Mouse (Mus musculus): ENCODE measurements around the gene Tpk1. TPM values are rescaled to one million over a fixed set of nuclear protein-coding genes. Genes with fewer than 3 reads are reported as not detected.
"Not testable (repeated sequence)": the region's sequence is repeated elsewhere in the genome, so short reads cannot be mapped to it uniquely, and the experiment has no call there.

The Tpk1 gene
- polyA plus RNA-seq, 1 experiment from 2014 or later: 5.9 TPM

DNA sequence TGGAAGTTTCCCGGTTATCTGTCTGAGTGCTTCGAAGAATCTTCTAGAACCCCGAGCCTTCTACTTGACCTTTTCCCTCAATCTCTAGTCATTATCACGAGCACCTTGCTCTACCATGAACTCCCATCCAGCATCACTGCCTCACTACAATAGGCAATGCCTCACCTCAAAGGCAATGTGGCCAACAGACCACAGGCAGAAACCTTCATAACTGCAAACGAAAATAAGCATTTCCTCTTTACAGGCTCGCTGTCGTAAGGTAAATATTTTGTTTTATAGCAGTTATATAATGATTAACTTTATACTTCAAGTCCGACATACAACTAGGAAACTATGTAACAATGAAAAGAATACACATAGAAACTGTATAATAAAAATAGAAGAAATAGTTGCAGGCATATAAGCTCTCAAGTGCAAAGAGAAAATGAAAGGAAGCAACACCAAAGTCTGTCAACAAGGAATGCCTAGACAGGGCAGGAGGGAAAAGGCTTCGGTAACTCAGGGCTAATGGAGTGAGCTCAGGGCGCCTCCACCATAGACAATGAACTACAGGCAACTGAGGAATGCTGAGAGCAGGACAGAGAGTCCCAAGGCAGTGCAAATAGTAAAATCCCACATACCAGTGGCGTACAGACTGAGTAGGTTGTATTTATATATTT lies 29.0 kb downstream of the Tpk1 start:
- 91% methylated on average over 11 of the region's 11 CpGs for WGBS
- Histone ChIP-seq H3K4me1 (replicated peaks) (no peaks in the 10 kb centered on the region), H3K4me3 (no peak overlapping the region), H3K36me3 (no peaks in the 10 kb centered on the region), H3K9me3 (no peaks in the 10 kb centered on the region), H3K27me3 (no peaks in the 10 kb centered on the region), H3K27ac (no peak overlapping the region), H3K4me2 (no peak overlapping the region), H3K9ac (no peak overlapping the region)
- ATAC-seq (ENCODE audit: low FRiP score): no peak

GRCm38 (mm10) chr6:43633308-43633963 lies 32.6 kb downstream of the Tpk1 start:
- ATAC-seq (ENCODE audit: low FRiP score): no peak
- Histone ChIP-seq H3K9ac (no peak overlapping the region), H3K4me1 (replicated peaks) (no peaks in the 10 kb centered on the region), H3K36me3 (no peaks in the 10 kb centered on the region), H3K4me2 (no peak overlapping the region), H3K4me3 (no peak overlapping the region), H3K9me3 (no peaks in the 10 kb centered on the region), H3K27me3 (no peaks in the 10 kb centered on the region), H3K27ac (no peak overlapping the region)
- 90% methylated on average over 3 of the region's 3 CpGs for WGBS

DNA sequence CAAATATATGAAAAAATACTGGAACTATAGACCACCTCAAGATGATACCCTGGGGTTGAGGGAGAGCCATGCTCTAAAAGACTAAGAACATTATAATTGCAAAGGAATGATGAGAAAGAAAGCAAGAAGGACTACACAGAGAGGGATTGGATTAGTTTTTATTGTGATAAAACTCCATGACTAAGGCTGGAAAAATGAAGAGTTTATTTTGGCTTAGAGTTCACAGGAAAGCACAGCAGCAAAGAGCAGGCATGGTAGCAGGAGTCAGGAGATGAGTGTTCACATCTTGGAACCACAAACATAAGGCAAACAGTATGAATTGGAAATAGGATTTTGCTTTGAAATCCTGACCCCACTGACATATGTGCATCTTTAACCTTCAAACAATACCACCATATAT lies 33.2 kb downstream of the Tpk1 start:
- no peaks in the 10 kb centered on the region for H3K4me1 ChIP-seq (replicated peaks)
- no peak overlapping the region for H3K9ac ChIP-seq
- no peak overlapping the region for H3K27ac ChIP-seq
- H3K9me3 ChIP-seq: no peaks in the 10 kb centered on the region
- no peaks in the 10 kb centered on the region for H3K27me3 ChIP-seq
- no peak for ATAC-seq (ENCODE audit: low FRiP score)
- no peak overlapping the region for H3K4me3 ChIP-seq
- H3K4me2 ChIP-seq: no peak overlapping the region
- no peaks in the 10 kb centered on the region for H3K36me3 ChIP-seq

- H3K4me1 ChIP-seq (replicated peaks); H3K36me3 ChIP-seq; ATAC-seq (ENCODE audit: low FRiP score); H3K4me2 ChIP-seq; H3K9ac ChIP-seq; H3K4me3 ChIP-seq; H3K27ac ChIP-seq; H3K9me3 ChIP-seq; H3K27me3 ChIP-seq: not testable (repeated sequence)
- 98% methylated on average over 6 of the region's 6 CpGs for WGBS
Observed at GRCm38 (mm10) chr6:43623448-43623847, 42.6 kb downstream of the Tpk1 start.

GRCm38 (mm10) chr6:43619258-43619657 lies 46.8 kb downstream of the Tpk1 start:
- Histone ChIP-seq H3K27me3 (no peaks in the 10 kb centered on the region), H3K36me3 (no peaks in the 10 kb centered on the region), H3K9me3 (no peaks in the 10 kb centered on the region), H3K9ac (no peak overlapping the region), H3K4me1 (replicated peaks) (no peaks in the 10 kb centered on the region), H3K4me3 (no peak overlapping the region), H3K27ac (no peak overlapping the region), H3K4me2 (no peak overlapping the region)
- 81% methylated on average over 3 of the region's 3 CpGs for WGBS
- no peak for ATAC-seq (ENCODE audit: low FRiP score)

GRCm38 (mm10) chr6:43611770-43612169 lies 54.3 kb downstream of the Tpk1 start:
- no peaks in the 10 kb centered on the region for H3K27me3 ChIP-seq
- no peaks in the 10 kb centered on the region for H3K9me3 ChIP-seq
- no peak overlapping the region for H3K9ac ChIP-seq
- no peaks in the 10 kb centered on the region for H3K36me3 ChIP-seq
- no peak overlapping the region for H3K4me3 ChIP-seq
- no peaks in the 10 kb centered on the region for H3K4me1 ChIP-seq (replicated peaks)
- 84% methylated on average over 2 of the region's 2 CpGs for WGBS
- no peak for ATAC-seq (ENCODE audit: low FRiP score)
- no peak overlapping the region for H3K4me2 ChIP-seq
- H3K27ac ChIP-seq: no peak overlapping the region

DNA sequence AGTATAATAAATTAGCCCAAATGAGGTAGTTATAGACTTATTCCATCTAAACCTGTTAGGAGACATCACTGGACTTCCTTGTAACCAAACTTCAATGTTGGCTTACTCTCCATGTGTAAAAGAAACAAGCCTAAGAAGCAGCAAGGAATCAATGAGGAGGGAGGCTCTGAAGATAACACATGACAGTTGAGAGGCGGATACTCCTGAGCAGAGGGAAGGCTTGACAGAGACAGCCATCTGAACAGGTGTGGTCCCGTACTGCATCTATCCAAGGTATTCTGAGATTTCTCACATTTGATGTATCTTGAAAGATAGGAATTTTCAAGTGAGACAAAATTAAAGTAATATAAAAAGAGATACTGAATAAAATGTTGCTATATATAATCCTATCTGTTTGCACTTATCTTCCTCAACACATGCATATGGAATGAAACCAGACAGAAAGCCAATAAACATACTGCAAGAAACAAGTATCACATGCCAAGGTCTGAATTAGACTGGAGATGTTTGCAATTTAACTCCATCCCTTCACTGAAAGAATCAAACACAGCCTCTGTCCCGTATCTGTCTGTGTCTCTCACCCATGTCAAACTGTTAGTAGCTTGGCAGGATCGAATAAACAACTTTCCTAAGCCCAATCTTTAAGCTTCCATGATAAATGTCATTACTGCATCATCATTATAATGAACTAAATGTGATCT lies 75.1 kb downstream of the Tpk1 start:
- no peaks in the 10 kb centered on the region for H3K36me3 ChIP-seq
- H3K27me3 ChIP-seq: no peaks in the 10 kb centered on the region
- no peak overlapping the region for H3K9ac ChIP-seq
- no peaks in the 10 kb centered on the region for H3K4me1 ChIP-seq (replicated peaks)
- no peaks in the 10 kb centered on the region for H3K9me3 ChIP-seq
- 87% methylated on average over 4 of the region's 4 CpGs for WGBS
- ATAC-seq (ENCODE audit: low FRiP score): no peak
- H3K4me2 ChIP-seq: no peak overlapping the region
- H3K27ac ChIP-seq: no peak overlapping the region
- no peak overlapping the region for H3K4me3 ChIP-seq

DNA sequence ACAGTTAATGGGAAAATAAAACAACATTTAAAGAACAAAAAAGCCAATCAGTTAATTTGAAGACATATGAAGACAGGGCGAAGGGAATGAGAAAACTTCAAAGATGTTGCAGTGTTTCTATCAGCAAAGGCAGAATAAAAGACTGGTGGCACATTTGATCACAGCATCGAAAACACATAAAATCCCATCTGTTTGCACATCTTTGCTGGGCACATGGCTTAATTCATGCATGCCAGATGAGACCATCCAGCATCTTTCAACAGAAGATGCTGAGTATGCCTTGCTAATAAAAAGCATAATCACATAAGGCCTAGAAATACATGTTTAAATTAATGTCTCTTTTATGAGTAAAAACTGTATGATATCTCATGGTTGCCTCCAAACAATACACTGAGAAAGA lies 80.8 kb downstream of the Tpk1 start:
- Histone ChIP-seq H3K36me3 (no peaks in the 10 kb centered on the region), H3K27me3 (no peaks in the 10 kb centered on the region), H3K27ac (no peak overlapping the region), H3K4me1 (replicated peaks) (no peaks in the 10 kb centered on the region), H3K9me3 (no peaks in the 10 kb centered on the region), H3K4me2 (no peak overlapping the region), H3K9ac (no peak overlapping the region), H3K4me3 (no peak overlapping the region)
- no peak for ATAC-seq (ENCODE audit: low FRiP score)
- 92% methylated on average over 2 of the region's 2 CpGs for WGBS

DNA sequence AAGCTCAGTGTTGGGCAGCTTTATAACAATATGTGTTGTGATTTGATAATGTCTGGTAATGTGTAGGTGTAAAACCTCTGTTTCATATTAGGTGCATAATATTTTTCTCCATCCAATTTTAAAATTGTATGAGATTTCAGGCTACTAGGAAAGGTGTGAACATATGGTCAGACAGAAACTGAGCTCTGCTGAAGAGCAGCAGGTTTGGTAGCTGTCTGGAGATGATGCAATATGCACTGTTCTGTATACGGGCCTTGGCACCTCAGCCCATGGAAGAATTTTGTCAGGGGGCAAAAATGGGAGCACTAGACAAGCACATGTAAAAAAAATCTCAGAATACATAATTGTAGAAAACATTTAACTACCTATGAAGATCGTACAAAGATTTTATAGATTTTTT lies 84.3 kb downstream of the Tpk1 start:
- no peaks in the 10 kb centered on the region for H3K9me3 ChIP-seq

GRCm38 (mm10) chr6:43567885-43568284 lies 98.2 kb downstream of the Tpk1 start:
- Histone ChIP-seq H3K4me3 (no peak overlapping the region), H3K9ac (no peak overlapping the region), H3K9me3 (no peaks in the 10 kb centered on the region), H3K27me3 (no peaks in the 10 kb centered on the region), H3K27ac (no peak overlapping the region), H3K4me1 (replicated peaks) (no peaks in the 10 kb centered on the region), H3K4me2 (no peak overlapping the region), H3K36me3 (no peaks in the 10 kb centered on the region)
- WGBS: 90% methylated on average over 1 of the region's 1 CpGs
- ATAC-seq (ENCODE audit: low FRiP score): no peak

More for the DNA sequence above, 84.3 kb downstream of the Tpk1 start:
- ATAC-seq (ENCODE audit: low FRiP score): no peak
- WGBS: 90% methylated on average over 2 of the region's 2 CpGs
- H3K27me3 ChIP-seq: no peaks in the 10 kb centered on the region
- H3K4me1 ChIP-seq (replicated peaks): no peaks in the 10 kb centered on the region
- no peak overlapping the region for H3K9ac ChIP-seq
- no peak overlapping the region for H3K4me2 ChIP-seq
- no peak overlapping the region for H3K27ac ChIP-seq
- no peak overlapping the region for H3K4me3 ChIP-seq
- H3K36me3 ChIP-seq: no peaks in the 10 kb centered on the region

DNA sequence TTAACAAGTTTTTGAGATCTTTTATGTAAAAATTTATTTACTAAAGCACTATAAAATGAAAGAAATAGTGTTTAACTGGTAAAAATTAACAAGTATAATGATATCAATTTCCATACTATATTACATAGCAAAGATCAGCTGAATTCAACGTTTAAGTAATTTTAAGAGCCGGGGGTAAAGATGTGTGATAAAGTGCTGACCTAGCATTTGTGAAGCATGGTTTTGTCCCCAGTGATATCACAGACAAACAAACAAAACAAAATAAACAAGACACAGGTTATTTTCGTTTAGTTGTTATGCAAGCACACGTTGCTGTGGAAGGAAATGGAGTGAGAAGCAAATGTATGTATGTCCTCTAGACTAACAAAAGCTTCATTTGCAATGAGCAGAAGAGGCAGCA lies 103.6 kb downstream of the Tpk1 start:
- no peak overlapping the region for H3K27ac ChIP-seq
- 80% methylated on average over 4 of the region's 4 CpGs for WGBS

DNA sequence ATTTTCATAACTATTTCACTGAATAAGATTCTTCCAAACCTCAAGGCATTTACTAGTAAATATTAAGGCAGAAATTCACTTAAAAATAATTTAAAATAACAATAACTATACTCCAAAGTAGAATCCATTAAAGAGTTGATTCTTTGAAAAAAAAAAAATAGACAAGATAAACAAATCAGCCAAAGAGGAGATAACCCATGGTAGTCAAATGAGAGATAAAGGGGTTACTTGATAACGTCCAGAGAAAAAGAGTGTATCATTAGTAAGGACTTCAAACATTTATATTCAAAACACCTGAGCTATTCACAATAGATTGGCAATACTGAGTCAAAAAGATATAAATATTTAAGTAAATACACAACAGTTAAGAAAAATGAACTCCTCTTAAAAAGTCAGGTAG lies 114.7 kb downstream of the Tpk1 start:
- no peaks in the 10 kb centered on the region for H3K27me3 ChIP-seq
- H3K27ac ChIP-seq: no peak overlapping the region
- no peaks in the 10 kb centered on the region for H3K4me1 ChIP-seq (replicated peaks)
- H3K9me3 ChIP-seq: no peaks in the 10 kb centered on the region
- no peak overlapping the region for H3K9ac ChIP-seq
- H3K36me3 ChIP-seq: no peaks in the 10 kb centered on the region
- no peak overlapping the region for H3K4me2 ChIP-seq
- H3K4me3 ChIP-seq: no peak overlapping the region
- WGBS: 91% methylated on average over 1 of the region's 1 CpGs
- ATAC-seq (ENCODE audit: low FRiP score): no peak

More for the DNA sequence above, 103.6 kb downstream of the Tpk1 start:
- H3K9ac ChIP-seq: no peak overlapping the region
- no peaks in the 10 kb centered on the region for H3K9me3 ChIP-seq
- no peak for ATAC-seq (ENCODE audit: low FRiP score)
- no peaks in the 10 kb centered on the region for H3K27me3 ChIP-seq
- no peak overlapping the region for H3K4me3 ChIP-seq
- H3K36me3 ChIP-seq: no peaks in the 10 kb centered on the region
- H3K4me1 ChIP-seq (replicated peaks): no peaks in the 10 kb centered on the region
- H3K4me2 ChIP-seq: no peak overlapping the region

- H3K9ac ChIP-seq: no peak overlapping the region
- H3K4me1 ChIP-seq (replicated peaks): no peaks in the 10 kb centered on the region
- 98% methylated on average over 1 of the region's 1 CpGs for WGBS
- H3K27ac ChIP-seq: no peak overlapping the region
- ATAC-seq (ENCODE audit: low FRiP score): no peak
- no peaks in the 10 kb centered on the region for H3K36me3 ChIP-seq
- no peaks in the 10 kb centered on the region for H3K9me3 ChIP-seq
- H3K27me3 ChIP-seq: no peaks in the 10 kb centered on the region
- no peak overlapping the region for H3K4me3 ChIP-seq
- H3K4me2 ChIP-seq: no peak overlapping the region
Observed at GRCm38 (mm10) chr6:43546537-43546936, 119.5 kb downstream of the Tpk1 start.

All from hindbrain, embryonic 13.5 days (tissue).